Mouse (Mus musculus) small intestine, adult 2 months (tissue): ENCODE measurements around the gene Racgap1.

ENCODE experiments used
- CTCF ChIP-seq: fragments of 200-500 bp; IDR thresholded peaks from 2 replicates; pipeline ENCODE4 v1.5.1; 2012; ENCODE audit warnings: low read depth, mild to moderate bottlenecking, control low read depth, inconsistent platforms, low read length, moderate library complexity, mixed read lengths; ENCODE audit not compliant: insufficient replicate concordance, insufficient read length; ENCODE audit errors: extremely low read depth
- POLR2A ChIP-seq: fragments of 200-500 bp; IDR thresholded peaks from 2 replicates; pipeline ENCODE4 v1.6.1; 2012; ENCODE audit warnings: low read depth, mild to moderate bottlenecking, control low read depth, inconsistent platforms, low read length, moderate library complexity

- TF ChIP-seq CTCF (no peak), POLR2A (no peak)
Observed at GRCm38 (mm10) chr15:99679008-99679407, 27.6 kb upstream of the Racgap1 start.
